ENCODE assay signal across 21 mouse cellular contexts in the genomic region with DNA sequence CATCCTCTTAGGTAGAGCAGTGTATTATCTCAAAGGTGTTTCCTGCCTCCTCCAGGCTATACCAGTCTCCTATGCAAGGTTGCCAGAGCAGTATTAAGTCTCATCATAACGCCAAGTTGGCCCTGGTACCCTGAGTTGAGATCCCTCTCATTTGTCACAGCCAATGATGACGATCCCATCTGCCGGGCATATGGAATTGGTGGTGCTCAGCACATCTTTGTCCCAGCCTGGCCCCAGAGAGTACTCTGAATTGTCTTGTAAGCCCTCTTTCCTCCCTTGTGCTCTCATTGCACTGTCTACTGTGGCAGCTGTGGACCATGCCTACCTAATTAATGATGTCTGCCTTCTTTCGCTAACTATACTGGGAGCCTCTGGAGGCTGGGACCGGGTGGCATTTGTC.
DNase-seq lines count a peak whose midpoint lies in the region; ATAC-seq and TF ChIP-seq lines count a peak whose summit lies in the region.
"Had no signal": no experiment of that assay in that cellular context is flagged by ENCODE, and none has a peak within 500 bp of the region (broad histone marks: within the 10 kb centered on the region; RNA-seq: fewer than 3 reads in every experiment).

No protein-coding gene starts in this region.

- no peaks in the 10 kb centered on the region for H3K4me1 ChIP-seq in embryonic facial prominence, embryonic 14.5 days (ENCODE audit: control insufficient read depth, insufficient read depth, low read length)
- H3K4me1 ChIP-seq in embryonic facial prominence, embryonic 10.5 days = peaks cover 1% of the 10 kb centered on the region
- no peaks in the 10 kb centered on the region for H3K4me1 ChIP-seq in forebrain, postnatal 0 days (ENCODE audit: insufficient read depth)
- H3K4me1 ChIP-seq in midbrain, embryonic 14.5 days (ENCODE audit: control insufficient read depth, insufficient read depth, low read length) = peaks cover 3% of the 10 kb centered on the region; the same call in 1 of the 2 replicates
- H3K4me1 ChIP-seq: liver, embryonic 12.5 days had no signal

- no peak for TF ChIP-seq CTCF in brain, embryonic 14.5 days (IDR thresholded peaks at IDR 0.05; ENCODE audit: borderline replicate concordance, extremely low read depth, insufficient read depth, insufficient read length)
- no peak for TF ChIP-seq CTCF in forebrain, postnatal 0 days (IDR thresholded peaks at IDR 0.05; ENCODE audit: low read depth)

- no peak for TF ChIP-seq POLR2A in brain, embryonic 14.5 days (IDR thresholded peaks at IDR 0.05; ENCODE audit: borderline replicate concordance, extremely low read depth, insufficient read depth, insufficient read length, poor library complexity, severe bottlenecking)

- H3K27ac ChIP-seq in embryonic facial prominence, embryonic 14.5 days (replicated peaks; ENCODE audit: low read depth, low read length) = no peak overlapping the region
- H3K27ac ChIP-seq in embryonic facial prominence, embryonic 10.5 days (replicated peaks) = no peak overlapping the region
- H3K27ac ChIP-seq in forebrain, postnatal 0 days (ENCODE audit: low read depth, low read length) = no peak overlapping the region; the same call in 1 of the 2 replicates
- no peak overlapping the region for H3K27ac ChIP-seq in midbrain, embryonic 14.5 days (replicated peaks; ENCODE audit: low read depth, low read length)
- H3K27ac ChIP-seq: heart, embryonic 13.5 days; left cerebral cortex, adult 2 months; liver, embryonic 12.5 days; macrophage had no signal

- no peak overlapping the region for H3K4me2 ChIP-seq in embryonic facial prominence, embryonic 14.5 days (ENCODE audit: low read depth, low read length)
- H3K4me2 ChIP-seq in forebrain, postnatal 0 days (ENCODE audit: low read depth) = no peak overlapping the region
- no peak overlapping the region for H3K4me2 ChIP-seq in midbrain, embryonic 14.5 days (ENCODE audit: low read length)
- H3K4me2 ChIP-seq: heart, embryonic 13.5 days; liver, embryonic 12.5 days; lung, embryonic 14.5 days had no signal

- no peak overlapping the region for H3K4me3 ChIP-seq in embryonic facial prominence, embryonic 14.5 days (ENCODE audit: low read depth, low read length)
- no peak overlapping the region for H3K4me3 ChIP-seq in embryonic facial prominence, embryonic 10.5 days
- H3K4me3 ChIP-seq in forebrain, postnatal 0 days (ENCODE audit: low read depth, low read length) = no peak overlapping the region
- no peak overlapping the region for H3K4me3 ChIP-seq in midbrain, embryonic 14.5 days (replicated peaks; ENCODE audit: low read depth, low read length)
- H3K4me3 ChIP-seq: erythroblast, embryonic 14.5 days; heart, embryonic 13.5 days; left cerebral cortex, adult 2 months; liver, embryonic 12.5 days had no signal

- no peak overlapping the region for H3K9ac ChIP-seq in embryonic facial prominence, embryonic 14.5 days (ENCODE audit: low read depth, low read length)
- no peak overlapping the region for H3K9ac ChIP-seq in forebrain, postnatal 0 days
- no peak overlapping the region for H3K9ac ChIP-seq in midbrain, embryonic 14.5 days (replicated peaks; ENCODE audit: low read length)
- H3K9ac ChIP-seq: heart, embryonic 13.5 days; liver, embryonic 12.5 days; lung, embryonic 14.5 days had no signal

- H3K36me3 ChIP-seq in embryonic facial prominence, embryonic 14.5 days (ENCODE audit: control insufficient read depth, insufficient read depth, low read length) = peaks cover 82% of the 10 kb centered on the region
- peaks cover 99% of the 10 kb centered on the region for H3K36me3 ChIP-seq in embryonic facial prominence, embryonic 10.5 days (replicated peaks)
- H3K36me3 ChIP-seq in forebrain, postnatal 0 days (ENCODE audit: insufficient read depth) = peaks cover 47% of the 10 kb centered on the region
- H3K36me3 ChIP-seq in midbrain, embryonic 14.5 days (ENCODE audit: control insufficient read depth, insufficient read depth, low read length) = peaks cover 77% of the 10 kb centered on the region
- H3K36me3 ChIP-seq: liver, embryonic 12.5 days had no signal

- DNase-seq in embryonic facial prominence, embryonic 14.5 days (ENCODE audit: low spot score) = peak; percentile 38
- no peak for DNase-seq in embryonic facial prominence, embryonic 10.5 days (ENCODE audit: low spot score)
- peak; percentile 73 for DNase-seq in brain, embryonic 14.5 days (ENCODE audit: low read depth)
- DNase-seq in forebrain, postnatal 0 days = no peak
- DNase-seq in midbrain, embryonic 14.5 days = no peak
- no peak for DNase-seq in lung, postnatal 10 days
- no peak for DNase-seq in Muller cell, postnatal 12 days (ENCODE audit: inconsistent ontology term)
- DNase-seq in frontal cortex, postnatal 25 days (ENCODE audit: low spot score in 2 of 2) = no peak
- DNase-seq: adrenal gland, adult 2 months; cerebellum, adult 11 months; cerebellum, postnatal 25 days; heart, postnatal 36 days; kidney, postnatal 14 days; lung, embryonic 14.5 days; thymus, postnatal 14 days had no signal

- peak; percentile 83 for ATAC-seq in embryonic facial prominence, embryonic 14.5 days (ENCODE audit: low read depth)
- peak; percentile 42 for ATAC-seq in forebrain, postnatal 0 days
- ATAC-seq in midbrain, embryonic 14.5 days (ENCODE audit: low FRiP score, low TSS enrichment) = peak; percentile 17; the same call in 1 of the 2 replicates
- ATAC-seq: intestine, postnatal 0 days; liver, embryonic 12.5 days had no signal

- H3K27me3 ChIP-seq in embryonic facial prominence, embryonic 14.5 days (replicated peaks; ENCODE audit: control insufficient read depth, insufficient read depth, low read length) = no peaks in the 10 kb centered on the region
- H3K27me3 ChIP-seq in embryonic facial prominence, embryonic 10.5 days (replicated peaks; ENCODE audit: low read depth, poor library complexity, severe bottlenecking) = no peaks in the 10 kb centered on the region
- no peaks in the 10 kb centered on the region for H3K27me3 ChIP-seq in forebrain, postnatal 0 days (ENCODE audit: insufficient read depth, low read length)
- no peaks in the 10 kb centered on the region for H3K27me3 ChIP-seq in midbrain, embryonic 14.5 days (ENCODE audit: control insufficient read depth, insufficient read depth, low read length)
- H3K27me3 ChIP-seq: heart, embryonic 13.5 days; liver, embryonic 12.5 days had no signal

- H3K9me3 ChIP-seq in embryonic facial prominence, embryonic 14.5 days (ENCODE audit: control insufficient read depth, low read length) = no peaks in the 10 kb centered on the region
- no peaks in the 10 kb centered on the region for H3K9me3 ChIP-seq in embryonic facial prominence, embryonic 10.5 days
- no peaks in the 10 kb centered on the region for H3K9me3 ChIP-seq in forebrain, postnatal 0 days (ENCODE audit: low read length)
- no peaks in the 10 kb centered on the region for H3K9me3 ChIP-seq in midbrain, embryonic 14.5 days (ENCODE audit: control insufficient read depth, low read length)
- H3K9me3 ChIP-seq: heart, embryonic 13.5 days; liver, embryonic 12.5 days had no signal

- 78% methylated on average over 5 of the region's 5 CpGs for WGBS in embryonic facial prominence, embryonic 14.5 days
- WGBS in embryonic facial prominence, embryonic 10.5 days = 89% methylated on average over 5 of the region's 5 CpGs
- 53% methylated on average over 5 of the region's 5 CpGs for WGBS in forebrain, postnatal 0 days
- WGBS in midbrain, embryonic 14.5 days = 50% methylated on average over 5 of the region's 5 CpGs

Comparison
In these comparisons a context has a peak if more than half of its experiments do, and no peak if none do; other contexts are left out.
1. DNase-seq: peak in embryonic facial prominence, embryonic 14.5 days (single experiment) and brain, embryonic 14.5 days (single experiment); none in embryonic facial prominence, embryonic 10.5 days (single experiment), forebrain, postnatal 0 days (single experiment), midbrain, embryonic 14.5 days (single experiment), lung, postnatal 10 days (single experiment), Muller cell, postnatal 12 days (single experiment) and frontal cortex, postnatal 25 days (0 of 2).
2. ATAC-seq: peak in every context shown above with its lines; median percentile 83 in embryonic facial prominence, embryonic 14.5 days; 42 in forebrain, postnatal 0 days; 17 in midbrain, embryonic 14.5 days.